ENCODE assay signal across 24 mouse cellular contexts in the genomic region with DNA sequence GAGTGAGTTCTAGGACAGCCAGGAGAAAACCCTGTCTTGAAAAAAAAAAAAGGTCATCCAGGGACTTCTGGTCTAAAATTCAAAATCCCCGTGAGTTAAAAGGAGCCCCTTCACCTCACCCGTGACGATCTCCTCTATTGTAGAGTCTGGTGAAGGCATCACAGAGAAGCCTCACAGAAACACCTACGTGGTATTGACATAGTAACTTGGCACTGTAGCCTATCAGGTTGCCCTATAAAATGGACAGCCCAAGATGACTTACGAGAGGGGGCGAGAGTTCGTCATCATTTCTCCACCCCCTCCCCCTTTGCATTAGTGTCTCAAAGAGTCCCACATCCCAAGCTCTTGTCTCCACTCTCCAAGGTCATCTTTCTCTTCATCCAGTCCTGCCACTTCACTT. TPM values are rescaled to one million over a fixed set of nuclear protein-coding genes. Genes with fewer than 3 reads are reported as not detected.
DNase-seq lines count a peak whose midpoint lies in the region; ATAC-seq and TF ChIP-seq lines count a peak whose summit lies in the region.
"Had no signal": no experiment of that assay in that cellular context is flagged by ENCODE, and none has a peak within 500 bp of the region (broad histone marks: within the 10 kb centered on the region; RNA-seq: fewer than 3 reads in every experiment).

No protein-coding gene starts in this region.

- no peak for DNase-seq in kidney, adult 2 months
- no peak for DNase-seq in kidney, adult 9 months
- DNase-seq in kidney, postnatal 25 days, result no peak
- peak; percentile 29 for DNase-seq in kidney, postnatal 0 days (ENCODE audit: low spot score)
- no peak for DNase-seq in kidney, postnatal 36 days
- DNase-seq: adrenal gland, adult 2 months; adrenal gland, adult 8-10 months; adrenal gland, postnatal 10 days; adrenal gland, postnatal 14 days; adrenal gland, postnatal 25 days; adrenal gland, postnatal 36 days; B cell, adult 2 months; cerebellum, adult 11 months; cerebellum, adult 11-12 months had no signal

- no peak overlapping the region for H3K9ac ChIP-seq in kidney, embryonic 14.5 days (ENCODE audit: low read depth, low read length)
- H3K9ac ChIP-seq in kidney, embryonic 15.5 days, result no peak overlapping the region
- H3K9ac ChIP-seq in kidney, embryonic 16.5 days (replicated peaks; ENCODE audit: low read length), result no peak overlapping the region
- no peak overlapping the region for H3K9ac ChIP-seq in kidney, postnatal 0 days (ENCODE audit: low read depth, low read length)

- no peak for TF ChIP-seq CTCF in kidney, adult 2 months (conservative IDR thresholded peaks at IDR 0.05; ENCODE audit: insufficient read depth, insufficient read length, low read depth, low read length)
- no peak for TF ChIP-seq CTCF in kidney, postnatal 0 days (IDR thresholded peaks at IDR 0.05; ENCODE audit: low read depth)

- ATAC-seq in kidney, embryonic 14.5 days (ENCODE audit: low FRiP score, low TSS enrichment), result 0 out of 2 replicates have a peak, but pooled peaks have one; percentile 59
- peak; percentile 52; the same call in 1 of the 2 replicates for ATAC-seq in kidney, embryonic 15.5 days (replicated peaks; ENCODE audit: low FRiP score)
- 0 out of 2 replicates have a peak, but pooled peaks have one; percentile 27 for ATAC-seq in kidney, embryonic 16.5 days (ENCODE audit: low FRiP score, low TSS enrichment)
- no peak for ATAC-seq in kidney, postnatal 0 days (replicated peaks; ENCODE audit: low FRiP score, low read depth)
- ATAC-seq: activated CD4-positive, CD25-positive, alpha-beta regulatory T cell, adult 4 months; CD4-positive, CD25-positive, alpha-beta regulatory T cell, adult 4 months; Patski had no signal

- H3K4me3 ChIP-seq in kidney, embryonic 14.5 days (ENCODE audit: low read length), result no peak overlapping the region
- H3K4me3 ChIP-seq in kidney, adult 2 months (ENCODE audit: insufficient read depth, low read depth, low read length), result no peak overlapping the region
- no peak overlapping the region for H3K4me3 ChIP-seq in kidney, embryonic 15.5 days (replicated peaks)
- H3K4me3 ChIP-seq in kidney, embryonic 16.5 days (ENCODE audit: low read length), result no peak overlapping the region
- H3K4me3 ChIP-seq in kidney, postnatal 0 days (replicated peaks; ENCODE audit: low read depth, low read length), result no peak overlapping the region

- no peaks in the 10 kb centered on the region for H3K27me3 ChIP-seq in kidney, embryonic 14.5 days (ENCODE audit: control insufficient read depth, insufficient read depth, low read length)
- no peaks in the 10 kb centered on the region for H3K27me3 ChIP-seq in kidney, adult 2 months (replicated peaks; ENCODE audit: control insufficient read depth, insufficient read depth, low read length)
- H3K27me3 ChIP-seq in kidney, embryonic 15.5 days, result no peaks in the 10 kb centered on the region
- no peaks in the 10 kb centered on the region for H3K27me3 ChIP-seq in kidney, embryonic 16.5 days (ENCODE audit: insufficient read depth, low read length)
- H3K27me3 ChIP-seq in kidney, postnatal 0 days (ENCODE audit: insufficient read depth, low read length), result no peaks in the 10 kb centered on the region; the same call in 1 of the 2 replicates
- H3K27me3 ChIP-seq: CH12.LX had no signal

- TF ChIP-seq POLR2A in kidney, adult 2 months (IDR thresholded peaks at IDR 0.05; ENCODE audit: low read depth, low read length), result no peak

- no peaks in the 10 kb centered on the region for H3K36me3 ChIP-seq in kidney, embryonic 14.5 days (ENCODE audit: control insufficient read depth, insufficient read depth, low read length)
- no peaks in the 10 kb centered on the region for H3K36me3 ChIP-seq in kidney, adult 2 months (ENCODE audit: control insufficient read depth, insufficient read depth, low read length)
- no peaks in the 10 kb centered on the region for H3K36me3 ChIP-seq in kidney, embryonic 15.5 days
- no peaks in the 10 kb centered on the region for H3K36me3 ChIP-seq in kidney, embryonic 16.5 days (ENCODE audit: insufficient read depth, low read length)
- no peaks in the 10 kb centered on the region for H3K36me3 ChIP-seq in kidney, postnatal 0 days (ENCODE audit: insufficient read depth, low read length)
- H3K36me3 ChIP-seq: G1E had no signal

- 38% methylated on average over 7 of the region's 7 CpGs for WGBS in kidney, embryonic 14.5 days
- 51% methylated on average over 7 of the region's 7 CpGs for WGBS in kidney, adult 2 months
- 45% methylated on average over 7 of the region's 7 CpGs for WGBS in kidney, embryonic 15.5 days
- WGBS in kidney, embryonic 16.5 days, result 41% methylated on average over 7 of the region's 7 CpGs
- 47% methylated on average over 7 of the region's 7 CpGs for WGBS in kidney, postnatal 0 days

- H3K4me2 ChIP-seq in kidney, embryonic 14.5 days (replicated peaks; ENCODE audit: low read depth, low read length), result no peak overlapping the region
- H3K4me2 ChIP-seq in kidney, embryonic 15.5 days, result no peak overlapping the region
- H3K4me2 ChIP-seq in kidney, embryonic 16.5 days (replicated peaks; ENCODE audit: low read depth, low read length), result no peak overlapping the region
- no peak overlapping the region for H3K4me2 ChIP-seq in kidney, postnatal 0 days (ENCODE audit: low read length)

- H3K9me3 ChIP-seq in kidney, embryonic 14.5 days (ENCODE audit: control insufficient read depth, low read length), result no peaks in the 10 kb centered on the region
- H3K9me3 ChIP-seq in kidney, embryonic 15.5 days (replicated peaks), result no peaks in the 10 kb centered on the region
- H3K9me3 ChIP-seq in kidney, embryonic 16.5 days (ENCODE audit: low read length), result no peaks in the 10 kb centered on the region
- no peaks in the 10 kb centered on the region for H3K9me3 ChIP-seq in kidney, postnatal 0 days (replicated peaks; ENCODE audit: low read length)

- no peak overlapping the region for H3K27ac ChIP-seq in kidney, embryonic 14.5 days (ENCODE audit: low read depth, low read length)
- no peak overlapping the region for H3K27ac ChIP-seq in kidney, adult 2 months (ENCODE audit: insufficient read depth, low read depth, low read length)
- no peak overlapping the region for H3K27ac ChIP-seq in kidney, embryonic 15.5 days
- no peak overlapping the region for H3K27ac ChIP-seq in kidney, embryonic 16.5 days (ENCODE audit: low read length)
- no peak overlapping the region for H3K27ac ChIP-seq in kidney, postnatal 0 days

- peaks cover 10% of the 10 kb centered on the region; the same call in 1 of the 2 replicates for H3K4me1 ChIP-seq in kidney, embryonic 14.5 days (ENCODE audit: control insufficient read depth, insufficient read depth, low read length)
- no peaks in the 10 kb centered on the region for H3K4me1 ChIP-seq in kidney, adult 2 months (ENCODE audit: control insufficient read depth, insufficient read depth, low read length)
- H3K4me1 ChIP-seq in kidney, embryonic 15.5 days, result peaks cover 10% of the 10 kb centered on the region; the same call in 1 of the 2 replicates
- no peaks in the 10 kb centered on the region for H3K4me1 ChIP-seq in kidney, embryonic 16.5 days (ENCODE audit: insufficient read depth, low read length)
- no peaks in the 10 kb centered on the region for H3K4me1 ChIP-seq in kidney, postnatal 0 days (replicated peaks; ENCODE audit: insufficient read depth, low read length)

RNA-seq across cellular contexts. Expression of a gene that starts 41.9 kb away (rescaled TPM):
- polyA plus RNA-seq in kidney, embryonic 14.5 days (2014; fragmentation: Nextera tagmentation; extraction: Ambion mirVana), result not detected in 2 replicates
- polyA plus RNA-seq in kidney, adult 2 months (2012; rRNA removed), result not detected in 2 replicates
- polyA plus RNA-seq in kidney, embryonic 15.5 days (2015; fragmentation: Nextera tagmentation; extraction: Ambion mirVana), result not detected in 2 replicates
- not detected in 2 replicates for polyA plus RNA-seq in kidney, embryonic 16.5 days (2015; fragmentation: Nextera tagmentation; extraction: Ambion mirVana)
- not detected in 2 replicates for polyA plus RNA-seq in kidney, postnatal 0 days (2015; fragmentation: Nextera tagmentation; extraction: Ambion mirVana)
- polyA plus RNA-seq: activated CD4-positive, CD25-positive, alpha-beta regulatory T cell, adult 4 months; adrenal gland, adult 2 months; brain, embryonic 14.5 days; C2C12; CD4-positive, CD25-positive, alpha-beta regulatory T cell, adult 4 months; G1E; Patski had no signal
